Mouse (Mus musculus) myocyte (in vitro differentiated cells): ENCODE data around the gene Rcan2. TPM values are rescaled to one million over a fixed set of nuclear protein-coding genes. Genes with fewer than 3 reads are reported as not detected.

ENCODE experiments used
- H3K27me3 ChIP-seq: one replicate; pipeline ENCODE4 v1.6.1; 2011; ENCODE audit not compliant: control insufficient read depth, insufficient read depth, insufficient read length
- H3K36me3 ChIP-seq: one replicate; pipeline ENCODE4 v1.6.1; 2011; ENCODE audit not compliant: control insufficient read depth, insufficient read depth
- H3K4me2 ChIP-seq: one replicate; pipeline ENCODE4 v1.6.1; 2011; ENCODE audit warnings: low read depth, control low read depth
- H3K4me3 ChIP-seq: one replicate; pipeline ENCODE4 v1.5.1; 2011; ENCODE audit warnings: mild to moderate bottlenecking, control low read depth, moderate library complexity
- H3K79me2 ChIP-seq: one replicate; pipeline ENCODE4 v1.6.1; 2011; ENCODE audit not compliant: control insufficient read depth, insufficient read depth
- H3ac ChIP-seq: one replicate; pipeline ENCODE4 v1.6.1; 2011; ENCODE audit not compliant: control insufficient read depth, insufficient read length
- CEBPB ChIP-seq: IDR thresholded peaks from 2 replicates; pipeline ENCODE4 v1.6.1; 2011; ENCODE audit warnings: mild to moderate bottlenecking, moderate library complexity; ENCODE audit not compliant: poor library complexity, insufficient read depth, severe bottlenecking
- E2F4 ChIP-seq: IDR thresholded peaks from one replicate; pipeline ENCODE4 v1.6.1; 2011; ENCODE audit warnings: mild to moderate bottlenecking, control low read depth, moderate library complexity; ENCODE audit not compliant: insufficient read depth
- MAX ChIP-seq: IDR thresholded peaks from one replicate; pipeline ENCODE4 v1.6.1; 2011; ENCODE audit warnings: low read depth, mild to moderate bottlenecking, control low read depth
- MYOD1 ChIP-seq, 3 experiments: IDR thresholded peaks; one replicate each; pipeline ENCODE4 v1.6.1; 2011; ENCODE audit warnings: control low read depth in 2 of 3, low read depth in 2 of 3, mild to moderate bottlenecking in 2 of 3, moderate library complexity in 1 of 3; ENCODE audit not compliant: insufficient read length in 2 of 3, control insufficient read depth in 1 of 3
- MYOG ChIP-seq, 3 experiments: IDR thresholded peaks; one replicate each; pipeline ENCODE4 v1.6.1; 2011; ENCODE audit warnings: control low read depth in 2 of 3, low read depth in 2 of 3, mild to moderate bottlenecking in 2 of 3; ENCODE audit not compliant: insufficient read length in 2 of 3, control insufficient read depth in 1 of 3, insufficient read depth in 1 of 3
- POLR2A ChIP-seq: IDR thresholded peaks from one replicate; pipeline ENCODE4 v1.6.1; 2011; ENCODE audit warnings: low read depth, mild to moderate bottlenecking, control low read depth, moderate library complexity; ENCODE audit not compliant: insufficient read length
- POLR2AphosphoS2 ChIP-seq: IDR thresholded peaks from one replicate; pipeline ENCODE4 v1.6.1; 2011; ENCODE audit warnings: low read depth, control low read depth; ENCODE audit not compliant: insufficient read length
- REST ChIP-seq: IDR thresholded peaks from one replicate; pipeline ENCODE4 v1.6.1; 2011; ENCODE audit warnings: mild to moderate bottlenecking, control low read depth, moderate library complexity; ENCODE audit not compliant: insufficient read depth, insufficient read length
- SRF ChIP-seq: IDR thresholded peaks from one replicate; pipeline ENCODE4 v1.6.1; 2011; ENCODE audit warnings: low read depth; ENCODE audit not compliant: control insufficient read depth, insufficient read length
- TCF12 ChIP-seq: IDR thresholded peaks from one replicate; pipeline ENCODE4 v1.6.1; 2011; ENCODE audit warnings: mild to moderate bottlenecking, control low read depth; ENCODE audit not compliant: poor library complexity, insufficient read depth, severe bottlenecking
- TCF3 ChIP-seq: IDR thresholded peaks from one replicate; pipeline ENCODE4 v1.6.1; 2011; ENCODE audit warnings: low read depth, control low read depth; ENCODE audit not compliant: insufficient read length
- USF1 ChIP-seq: IDR thresholded peaks from one replicate; pipeline ENCODE4 v1.6.1; 2011; ENCODE audit warnings: low read depth, mild to moderate bottlenecking, control low read depth, moderate library complexity
- polyA plus RNA-seq: library from polyadenylated mRNA; unstranded; fragments of >200 nt; fragmentation: generic; extraction: Trizol; gene quantifications from one replicate; pipeline ENCODE4 v1.2.1, GENCODE M21; 2012; ENCODE audit warnings: missing spikeins

The Rcan2 gene
- polyA plus RNA-seq, 1 experiment: 2.0 TPM

- no peak overlapping the region for H3K4me3 ChIP-seq
- TF ChIP-seq USF1 (no peak), TCF12 (no peak), CEBPB (no peak), E2F4 (no peak), MYOD1 (IDR thresholded peaks at IDR 0.05; ENCODE audit: control insufficient read depth in 1 of 3, insufficient read length in 2 of 3, low read depth in 2 of 3) (no peak), TCF3 (no peak), MAX (no peak), REST (no peak), MYOG (IDR thresholded peaks at IDR 0.05; ENCODE audit: control insufficient read depth in 1 of 3, insufficient read depth in 1 of 3, insufficient read length in 2 of 3, low read depth in 2 of 3) (no peak), SRF (no peak)
- H3K36me3 ChIP-seq: no peaks in the 10 kb centered on the region
- H3K27me3 ChIP-seq: no peaks in the 10 kb centered on the region
- no peaks in the 10 kb centered on the region for H3K79me2 ChIP-seq
- no peak overlapping the region for H3ac ChIP-seq
- no peak overlapping the region for H3K4me2 ChIP-seq
Measured at GRCm38 (mm10) chr17:43904896-43905295, 103.7 kb downstream of the Rcan2 start.

DNA sequence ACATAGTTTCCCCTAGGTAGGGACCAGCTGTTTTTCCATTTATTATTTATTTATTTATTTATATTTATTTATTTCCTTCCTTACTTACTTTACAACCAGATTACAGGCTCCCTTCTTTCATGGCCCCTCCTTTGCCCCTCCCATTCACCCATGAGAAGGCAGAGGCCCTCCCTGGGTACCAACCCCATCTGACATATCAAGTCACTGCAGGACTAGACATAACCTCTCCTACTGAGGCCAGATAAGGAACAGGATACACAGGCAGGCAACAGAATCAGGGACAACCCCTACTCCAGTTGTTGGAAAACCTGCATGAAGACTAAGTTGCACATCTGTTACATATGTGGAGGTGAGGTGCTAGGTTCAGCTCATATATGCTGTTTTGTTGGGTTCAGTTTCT lies 105.6 kb downstream of the Rcan2 start:
- Histone ChIP-seq H3K4me3 (no peak overlapping the region), H3K27me3 (no peaks in the 10 kb centered on the region), H3K36me3 (no peaks in the 10 kb centered on the region), H3K4me2 (no peak overlapping the region), H3ac (no peak overlapping the region), H3K79me2 (no peaks in the 10 kb centered on the region)
- TF ChIP-seq CEBPB (no peak), REST (no peak), MYOG (IDR thresholded peaks at IDR 0.05; ENCODE audit: control insufficient read depth in 1 of 3, insufficient read depth in 1 of 3, insufficient read length in 2 of 3, low read depth in 2 of 3) (no peak), POLR2A (no peak)

DNA sequence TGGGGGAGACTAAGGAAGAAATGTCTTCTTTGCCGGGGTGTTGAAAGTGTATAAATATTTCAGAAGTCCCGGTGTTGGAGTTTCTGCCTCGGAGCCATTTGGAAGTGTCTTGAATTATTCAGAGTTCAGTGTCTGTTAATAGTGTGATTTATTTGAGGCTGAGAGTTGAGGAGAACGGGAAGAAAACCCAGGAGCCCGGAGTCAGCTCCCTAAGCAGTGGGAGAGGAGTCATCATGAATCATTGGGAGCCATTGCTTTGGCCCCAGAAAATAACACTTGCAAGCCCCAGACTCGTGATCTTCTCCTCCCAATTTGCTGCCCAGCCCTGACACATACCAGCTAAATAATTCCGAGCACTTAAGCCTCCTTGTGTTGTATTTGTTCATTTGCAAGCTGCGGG lies 115.0 kb downstream of the Rcan2 start:
- H3K4me3 ChIP-seq: no peak overlapping the region
- H3K36me3 ChIP-seq: no peaks in the 10 kb centered on the region
- H3K27me3 ChIP-seq: no peaks in the 10 kb centered on the region
- H3ac ChIP-seq: no peak overlapping the region
- H3K79me2 ChIP-seq: no peaks in the 10 kb centered on the region
- peak overlapping the region; percentile 5 for H3K4me2 ChIP-seq
- TF ChIP-seq REST (no peak), SRF (no peak), E2F4 (no peak), MYOD1 (IDR thresholded peaks at IDR 0.05; ENCODE audit: control insufficient read depth in 1 of 3, insufficient read length in 2 of 3, low read depth in 2 of 3) (no peak), CEBPB (no peak), MAX (no peak), POLR2A (no peak), TCF3 (no peak), POLR2AphosphoS2 (no peak), USF1 (no peak)

GRCm38 (mm10) chr17:43917143-43917542 lies 116.0 kb downstream of the Rcan2 start:
- H3K79me2 ChIP-seq: no peaks in the 10 kb centered on the region
- no peak overlapping the region for H3K4me3 ChIP-seq
- H3K4me2 ChIP-seq: no peak overlapping the region
- no peaks in the 10 kb centered on the region for H3K27me3 ChIP-seq
- no peaks in the 10 kb centered on the region for H3K36me3 ChIP-seq
- no peak overlapping the region for H3ac ChIP-seq
- TF ChIP-seq USF1 (no peak), POLR2AphosphoS2 (no peak), TCF3 (no peak), REST (no peak), MYOG (IDR thresholded peaks at IDR 0.05; ENCODE audit: control insufficient read depth in 1 of 3, insufficient read depth in 1 of 3, insufficient read length in 2 of 3, low read depth in 2 of 3) (no peak), MAX (no peak), SRF (no peak), MYOD1 (IDR thresholded peaks at IDR 0.05; ENCODE audit: control insufficient read depth in 1 of 3, insufficient read length in 2 of 3, low read depth in 2 of 3) (no peak), E2F4 (no peak), POLR2A (no peak), CEBPB (no peak), TCF12 (no peak)

DNA sequence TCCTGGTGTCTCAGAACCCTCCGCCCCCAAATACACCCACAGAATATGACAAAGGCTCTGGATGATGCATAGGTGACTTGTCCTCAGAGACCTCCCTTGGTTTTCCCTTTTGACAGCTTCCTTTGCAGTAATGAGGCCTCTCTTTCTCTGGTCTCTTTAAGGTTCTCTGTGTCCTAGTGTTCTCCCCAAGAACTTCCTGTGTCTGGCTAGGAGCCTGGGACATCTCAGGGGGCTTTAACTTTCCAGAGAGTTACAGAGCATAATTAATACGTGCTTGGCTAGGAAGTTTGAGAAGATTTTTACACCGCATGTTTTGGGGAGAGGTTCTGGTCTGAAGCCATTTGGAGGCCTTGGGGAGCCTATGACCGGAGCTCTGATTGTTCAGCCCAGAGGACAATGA lies 128.7 kb downstream of the Rcan2 start:
- no peak overlapping the region for H3K4me3 ChIP-seq
- H3K36me3 ChIP-seq: no peaks in the 10 kb centered on the region
- no peak for TF ChIP-seq POLR2AphosphoS2
- no peaks in the 10 kb centered on the region for H3K79me2 ChIP-seq
- H3K4me2 ChIP-seq: no peak overlapping the region
- no peak overlapping the region for H3ac ChIP-seq
- no peaks in the 10 kb centered on the region for H3K27me3 ChIP-seq

- H3K79me2 ChIP-seq: no peaks in the 10 kb centered on the region
- H3K4me3 ChIP-seq: no peak overlapping the region
- TF ChIP-seq REST: no peak
- no peak for TF ChIP-seq TCF12
- no peak for TF ChIP-seq USF1
- TF ChIP-seq POLR2A: no peak
- no peak for TF ChIP-seq SRF
- TF ChIP-seq TCF3: no peak
- no peak for TF ChIP-seq CEBPB
- TF ChIP-seq E2F4: no peak
- TF ChIP-seq POLR2AphosphoS2: no peak
- no peak for TF ChIP-seq MAX
- no peak for TF ChIP-seq MYOD1 (IDR thresholded peaks at IDR 0.05; ENCODE audit: control insufficient read depth in 1 of 3, insufficient read length in 2 of 3, low read depth in 2 of 3)
- no peak for TF ChIP-seq MYOG (IDR thresholded peaks at IDR 0.05; ENCODE audit: control insufficient read depth in 1 of 3, insufficient read depth in 1 of 3, insufficient read length in 2 of 3, low read depth in 2 of 3)
- H3K4me2 ChIP-seq: no peak overlapping the region
- no peak overlapping the region for H3ac ChIP-seq
- H3K36me3 ChIP-seq: no peaks in the 10 kb centered on the region
- no peaks in the 10 kb centered on the region for H3K27me3 ChIP-seq
Measured at GRCm38 (mm10) chr17:43931731-43932130, 130.6 kb downstream of the Rcan2 start.
